Mouse (Mus musculus) G1E (cell line): ENCODE data around the gene C5ar2.

ENCODE experiments used
- CTCF ChIP-seq: IDR thresholded peaks from 2 replicates; pipeline ENCODE4 v1.5.1; 2012; ENCODE audit warnings: low read depth, low read length, inconsistent platforms, mixed read lengths
- GATA1 ChIP-seq: IDR thresholded peaks from 2 replicates; pipeline ENCODE4 v1.6.1; 2012; ENCODE audit warnings: borderline replicate concordance, low read length, inconsistent platforms, mixed read lengths
- GATA2 ChIP-seq: IDR thresholded peaks from 2 replicates; pipeline ENCODE4 v1.6.1; 2012; ENCODE audit warnings: low read depth, low read length, inconsistent platforms, borderline replicate concordance
- POLR2AphosphoS5 ChIP-seq: IDR thresholded peaks from 2 replicates; pipeline ENCODE4 v1.6.1; 2012; ENCODE audit warnings: low read depth, low read length, inconsistent platforms; ENCODE audit not compliant: insufficient replicate concordance
- TAL1 ChIP-seq: conservative IDR thresholded peaks from 2 replicates; pipeline ENCODE4 v1.6.1; 2012; ENCODE audit warnings: low read depth, low read length, inconsistent platforms, mixed read lengths

- TF ChIP-seq CTCF (no peak), GATA1 (no peak), TAL1 (no peak), POLR2AphosphoS5 (no peak), GATA2 (no peak)
These were observed 14.1 kb downstream of the C5ar2 start for GRCm38 (mm10) chr7:16229869-16230268.
